Mouse (Mus musculus) midbrain, embryonic 12.5 days (tissue): Measurements from ENCODE around the gene Ankfy1. TPM values are rescaled to one million over a fixed set of nuclear protein-coding genes. Genes with fewer than 3 reads are reported as not detected.
"Not testable (repeated sequence)": the region's sequence is repeated elsewhere in the genome, so short reads cannot be mapped to it uniquely, and the experiment has no call there.

Experiments
- ATAC-seq: fragments of 200-750 bp; cut with Nextera tagmentation; 2 replicates; pipeline ENCODE4 v1.8.0; 2017; ENCODE audit warnings: low read depth, moderate TSS enrichment, moderate library complexity; ENCODE audit not compliant: low FRiP score
- H3K27ac ChIP-seq: fragments of 300-500 bp; sonication (generic); replicated peaks from 2 replicates; pipeline ENCODE4 v1.5.1; 2016; ENCODE audit warnings: mild to moderate bottlenecking
- H3K27me3 ChIP-seq: fragments of 300-500 bp; sonication (generic); 2 replicates; pipeline ENCODE4 v1.6.1; 2016; ENCODE audit warnings: mild to moderate bottlenecking
- H3K36me3 ChIP-seq: fragments of 300-500 bp; sonication (generic); 2 replicates; pipeline ENCODE4 v1.6.1; 2016
- H3K4me1 ChIP-seq: fragments of 300-500 bp; sonication (generic); 2 replicates; pipeline ENCODE4 v1.6.1; 2016
- H3K4me2 ChIP-seq: fragments of 300-500 bp; sonication (generic); replicated peaks from 2 replicates; pipeline ENCODE4 v1.6.1; 2016; ENCODE audit warnings: mild to moderate bottlenecking, moderate library complexity
- H3K4me3 ChIP-seq: fragments of 300-500 bp; sonication (generic); 2 replicates; pipeline ENCODE4 v1.5.1; 2016; ENCODE audit warnings: mild to moderate bottlenecking
- H3K9ac ChIP-seq: fragments of 300-500 bp; sonication (generic); replicated peaks from 2 replicates; pipeline ENCODE4 v1.6.1; 2016; ENCODE audit warnings: mild to moderate bottlenecking, moderate library complexity
- H3K9me3 ChIP-seq: fragments of 300-500 bp; sonication (generic); 2 replicates; pipeline ENCODE4 v1.6.1; 2016; ENCODE audit warnings: mild to moderate bottlenecking
- WGBS: fragments of 180-500 bp; shearing (Covaris S2); methylation state at CpG from one replicate; pipeline ENCODE4 v1.1.7; 2016; 5-methylcytosine and 5-hydroxymethylcytosine counted together
- polyA plus RNA-seq: library from polyadenylated mRNA; unstranded; fragments of >200 nt; fragmentation: Nextera tagmentation; extraction: Ambion mirVana; gene quantifications from 2 replicates; pipeline ENCODE4 v1.2.1, GENCODE M21; 2016

Ankfy1 gene
- polyA plus RNA-seq, 1 experiment from 2014 or later, result 35.3 TPM

GRCm38 (mm10) chr11:72769061-72769460 lies 79.3 kb downstream of the Ankfy1 start:
- no peak overlapping the region for H3K4me3 ChIP-seq
- H3K4me2 ChIP-seq, result no peak overlapping the region
- H3K9ac ChIP-seq, result no peak overlapping the region
- no peaks in the 10 kb centered on the region for H3K9me3 ChIP-seq
- no peaks in the 10 kb centered on the region for H3K4me1 ChIP-seq
- H3K27ac ChIP-seq, result no peak overlapping the region
- H3K36me3 ChIP-seq, result peaks cover 37% of the 10 kb centered on the region
- H3K27me3 ChIP-seq, result no peaks in the 10 kb centered on the region
- ATAC-seq, result no peak
- WGBS, result 98% methylated on average over 3 of the region's 3 CpGs

GRCm38 (mm10) chr11:72770324-72770723 lies 80.5 kb downstream of the Ankfy1 start:
- Histone ChIP-seq H3K36me3 (peaks cover 29% of the 10 kb centered on the region), H3K9me3 (no peaks in the 10 kb centered on the region), H3K4me1 (no peaks in the 10 kb centered on the region), H3K4me3 (no peak overlapping the region), H3K27me3 (no peaks in the 10 kb centered on the region), H3K9ac (no peak overlapping the region), H3K4me2 (no peak overlapping the region), H3K27ac (no peak overlapping the region)
- 94% methylated on average over 3 of the region's 3 CpGs for WGBS
- no peak for ATAC-seq

GRCm38 (mm10) chr11:72770816-72771215 lies 81.0 kb downstream of the Ankfy1 start:
- H3K27me3 ChIP-seq, result no peaks in the 10 kb centered on the region
- H3K4me2 ChIP-seq, result no peak overlapping the region
- H3K4me3 ChIP-seq, result no peak overlapping the region
- H3K9me3 ChIP-seq, result no peaks in the 10 kb centered on the region
- no peak for ATAC-seq
- H3K36me3 ChIP-seq, result peaks cover 29% of the 10 kb centered on the region
- H3K9ac ChIP-seq, result no peak overlapping the region
- WGBS, result 91% methylated on average over 5 of the region's 5 CpGs
- H3K27ac ChIP-seq, result no peak overlapping the region
- H3K4me1 ChIP-seq, result no peaks in the 10 kb centered on the region

GRCm38 (mm10) chr11:72771461-72771860 lies 81.7 kb downstream of the Ankfy1 start:
- Histone ChIP-seq H3K4me3 (no peak overlapping the region), H3K27me3 (no peaks in the 10 kb centered on the region), H3K36me3 (peaks cover 29% of the 10 kb centered on the region), H3K27ac (no peak overlapping the region), H3K9ac (no peak overlapping the region), H3K4me2 (no peak overlapping the region), H3K9me3 (no peaks in the 10 kb centered on the region), H3K4me1 (no peaks in the 10 kb centered on the region)
- WGBS, result 92% methylated on average over 4 of the region's 4 CpGs
- ATAC-seq, result no peak

GRCm38 (mm10) chr11:72772611-72773010 lies 82.8 kb downstream of the Ankfy1 start:
- not testable (repeated sequence) for H3K4me2 ChIP-seq, H3K4me1 ChIP-seq, H3K9ac ChIP-seq, H3K9me3 ChIP-seq, H3K4me3 ChIP-seq, H3K27ac ChIP-seq, ATAC-seq, H3K27me3 ChIP-seq
- peaks cover 23% of the 10 kb centered on the region for H3K36me3 ChIP-seq
- 38% methylated on average over 1 of the region's 1 CpGs for whole genome bisulfite sequencing

- ATAC-seq, result no peak
- Histone ChIP-seq H3K4me1 (no peaks in the 10 kb centered on the region), H3K36me3 (no peaks in the 10 kb centered on the region), H3K27me3 (no peaks in the 10 kb centered on the region), H3K9me3 (no peaks in the 10 kb centered on the region), H3K4me3 (no peak overlapping the region), H3K9ac (no peak overlapping the region), H3K27ac (no peak overlapping the region), H3K4me2 (no peak overlapping the region)
Measured at GRCm38 (mm10) chr11:72778957-72779356, 89.2 kb downstream of the Ankfy1 start.

- Histone ChIP-seq H3K36me3 (no peaks in the 10 kb centered on the region), H3K4me3 (no peak overlapping the region), H3K27me3 (no peaks in the 10 kb centered on the region), H3K27ac (no peak overlapping the region), H3K9ac (no peak overlapping the region), H3K9me3 (no peaks in the 10 kb centered on the region), H3K4me1 (no peaks in the 10 kb centered on the region), H3K4me2 (no peak overlapping the region)
- 82% methylated on average over 2 of the region's 2 CpGs for WGBS
- no peak for ATAC-seq
Measured at GRCm38 (mm10) chr11:72782103-72782502, 92.3 kb downstream of the Ankfy1 start.

GRCm38 (mm10) chr11:72782503-72782902 lies 92.7 kb downstream of the Ankfy1 start:
- no peak for ATAC-seq
- Histone ChIP-seq H3K27me3 (no peaks in the 10 kb centered on the region), H3K4me1 (no peaks in the 10 kb centered on the region), H3K4me2 (no peak overlapping the region), H3K27ac (no peak overlapping the region), H3K9ac (no peak overlapping the region), H3K9me3 (no peaks in the 10 kb centered on the region), H3K36me3 (no peaks in the 10 kb centered on the region), H3K4me3 (no peak overlapping the region)
- 85% methylated on average over 3 of the region's 3 CpGs for WGBS

- ATAC-seq, result no peak
- no peak overlapping the region for H3K4me3 ChIP-seq
- no peak overlapping the region for H3K27ac ChIP-seq
- no peaks in the 10 kb centered on the region for H3K9me3 ChIP-seq
- no peak overlapping the region for H3K4me2 ChIP-seq
- H3K9ac ChIP-seq, result no peak overlapping the region
- no peaks in the 10 kb centered on the region for H3K27me3 ChIP-seq
- no peaks in the 10 kb centered on the region for H3K36me3 ChIP-seq
- peaks cover 11% of the 10 kb centered on the region for H3K4me1 ChIP-seq
Measured at GRCm38 (mm10) chr11:72792033-72792432, 102.2 kb downstream of the Ankfy1 start.

- Histone ChIP-seq H3K27me3 (no peaks in the 10 kb centered on the region), H3K4me3 (peak overlapping the region; percentile 99), H3K9ac (peak overlapping the region; percentile 68), H3K9me3 (no peaks in the 10 kb centered on the region), H3K4me1 (peaks cover 15% of the 10 kb centered on the region), H3K36me3 (no peaks in the 10 kb centered on the region), H3K27ac (peak overlapping the region; percentile 70), H3K4me2 (peak overlapping the region; percentile 87)
- ATAC-seq, result peak; percentile 67
- 21% methylated on average over 14 of the region's 14 CpGs for WGBS
Measured at GRCm38 (mm10) chr11:72795149-72795454, 105.3 kb downstream of the Ankfy1 start.

- peak; percentile 94 for ATAC-seq
- Histone ChIP-seq H3K4me1 (peaks cover 15% of the 10 kb centered on the region), H3K36me3 (no peaks in the 10 kb centered on the region), H3K27ac (peak within 1 kb of the TSS; percentile 70), H3K9ac (peak within 1 kb of the TSS; percentile 92), H3K4me3 (peak within 1 kb of the TSS; percentile 99), H3K9me3 (no peaks in the 10 kb centered on the region), H3K27me3 (no peaks in the 10 kb centered on the region), H3K4me2 (peak within 1 kb of the TSS; percentile 87)
- under 1% methylated on average over 69 of the region's 69 CpGs for WGBS
Measured at GRCm38 (mm10) chr11:72795455-72796295, 105.9 kb downstream of the Ankfy1 start, which contains the start of the genes Cyb5d2 and Zzef1. Gene Cyb5d2 (minus strand): TSS chr11:72796142. Gene Zzef1 (plus strand): TSS chr11:72796226.

GRCm38 (mm10) chr11:72796296-72796687 lies 106.5 kb downstream of the Ankfy1 start:
- no peaks in the 10 kb centered on the region for H3K9me3 ChIP-seq
- peaks cover 15% of the 10 kb centered on the region for H3K4me1 ChIP-seq
- peak overlapping the region; percentile 87 for H3K4me2 ChIP-seq
- no peaks in the 10 kb centered on the region for H3K27me3 ChIP-seq
- peak overlapping the region; percentile 63 for H3K27ac ChIP-seq
- ATAC-seq, result no peak; the same call in 1 of the 2 replicates
- peak overlapping the region; percentile 92 for H3K9ac ChIP-seq
- H3K36me3 ChIP-seq, result no peaks in the 10 kb centered on the region
- WGBS, result 0% methylated on average over 42 of the region's 42 CpGs
- H3K4me3 ChIP-seq, result peak overlapping the region; percentile 99
